Mouse (Mus musculus) limb, embryonic 14.5 days (tissue): ENCODE measurements around the gene Fam81a. TPM values are rescaled to one million over a fixed set of nuclear protein-coding genes. Genes with fewer than 3 reads are reported as not detected.

ENCODE experiments used
- ATAC-seq: fragments of 200-750 bp; cut with Nextera tagmentation; 2 replicates; pipeline ENCODE4 v1.8.0; 2017; ENCODE audit warnings: low read depth, moderate number of reproducible peaks, moderate TSS enrichment; ENCODE audit not compliant: low FRiP score
- DNase-seq: peaks from one replicate; pipeline ENCODE4 v3.0.0-alpha.2; 2015; ENCODE audit warnings: low spot score
- H3K27ac ChIP-seq: fragments of 300-500 bp; sonication (generic); replicated peaks from 2 replicates; pipeline ENCODE4 v1.5.1; 2014; ENCODE audit warnings: low read depth, mild to moderate bottlenecking, low read length, moderate library complexity, mixed read lengths
- H3K27me3 ChIP-seq: fragments of 300-500 bp; sonication (generic); 2 replicates; pipeline ENCODE4 v1.6.1; 2014; ENCODE audit warnings: low read length, mixed read lengths; ENCODE audit not compliant: control insufficient read depth, insufficient read depth
- H3K36me3 ChIP-seq: fragments of 300-500 bp; sonication (generic); 2 replicates; pipeline ENCODE4 v1.6.1; 2014; ENCODE audit warnings: mild to moderate bottlenecking, low read length, moderate library complexity, mixed read lengths; ENCODE audit not compliant: control insufficient read depth, insufficient read depth
- H3K4me1 ChIP-seq: fragments of 300-500 bp; sonication (generic); 2 replicates; pipeline ENCODE4 v1.6.1; 2014; ENCODE audit warnings: antibody characterized with exemption, low read length, mixed read lengths; ENCODE audit not compliant: control insufficient read depth, insufficient read depth
- H3K4me2 ChIP-seq: fragments of 300-500 bp; sonication (generic); replicated peaks from 2 replicates; pipeline ENCODE4 v1.6.1; 2014; ENCODE audit warnings: low read depth, mild to moderate bottlenecking, low read length, moderate library complexity; ENCODE audit not compliant: severe bottlenecking
- H3K4me3 ChIP-seq: fragments of 300-500 bp; sonication (generic); replicated peaks from 2 replicates; pipeline ENCODE4 v1.5.1; 2014; ENCODE audit warnings: low read length
- H3K9ac ChIP-seq: fragments of 300-500 bp; sonication (generic); 2 replicates; pipeline ENCODE4 v1.6.1; 2014; ENCODE audit warnings: mild to moderate bottlenecking, low read depth, low read length, moderate library complexity; ENCODE audit not compliant: severe bottlenecking
- H3K9me3 ChIP-seq: fragments of 300-500 bp; sonication (generic); 2 replicates; pipeline ENCODE4 v1.6.1; 2016; ENCODE audit warnings: low read length; ENCODE audit not compliant: control insufficient read depth
- POLR2A ChIP-seq: fragments of 200-500 bp; IDR thresholded peaks from 2 replicates; pipeline ENCODE4 v1.8.0; 2012; ENCODE audit warnings: inconsistent platforms, mild to moderate bottlenecking, moderate library complexity, borderline replicate concordance; ENCODE audit not compliant: insufficient read depth, insufficient read length; ENCODE audit errors: extremely low read depth
- WGBS: fragments of 180-500 bp; shearing (Covaris S2); extraction: QIAGEN DNeasy Blood & Tissue Kit; methylation state at CpG from one replicate; pipeline ENCODE4 v1.1.7; 2014; 5-methylcytosine and 5-hydroxymethylcytosine counted together
- polyA plus RNA-seq, 2 experiments: library from polyadenylated mRNA; depleted of rRNA in 1 of 2; stranded (reverse) in 1 of 2; unstranded in 1 of 2; fragments of >200 nt; fragmentation: Nextera tagmentation in 1 of 2; extraction: Ambion mirVana in 1 of 2; gene quantifications; 2 replicates each; pipeline versions ENCODE4 v1.2.1 to v1.2.3; 2012 to 2014

The Fam81a gene
- polyA plus RNA-seq, 2 experiments, result 3.2 to 6.7 TPM

DNA sequence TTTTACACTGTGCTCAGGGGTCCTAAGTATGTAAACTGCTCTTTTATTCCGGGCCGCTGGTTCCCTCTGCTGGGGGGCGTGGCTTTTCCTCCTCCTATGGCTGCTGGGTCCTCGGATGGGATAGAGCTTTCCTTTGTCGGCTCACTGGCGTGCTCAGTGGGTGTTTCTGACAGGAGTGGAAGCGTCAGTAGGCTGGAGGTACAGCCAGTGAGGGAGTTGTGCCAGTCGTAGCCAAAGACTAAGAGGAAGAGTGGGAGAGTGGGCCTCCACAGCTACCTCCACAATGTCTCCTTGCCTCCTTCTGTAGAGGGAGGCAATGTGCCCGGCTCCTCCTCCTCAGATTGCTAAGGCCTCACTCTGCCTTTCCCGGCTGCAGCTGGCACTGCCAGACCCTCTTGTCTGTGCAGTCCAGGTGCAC lies 30.5 kb downstream of the Fam81a start:
- Histone ChIP-seq H3K27ac (no peak overlapping the region), H3K9ac (no peak overlapping the region), H3K4me2 (peak overlapping the region; percentile 42), H3K4me3 (peak overlapping the region; percentile 23), H3K36me3 (no peaks in the 10 kb centered on the region), H3K27me3 (no peaks in the 10 kb centered on the region), H3K9me3 (no peaks in the 10 kb centered on the region), H3K4me1 (0 out of 2 replicates have a peak, but pooled peaks cover 7% of the 10 kb centered on the region)
- TF ChIP-seq POLR2A, result no peak
- ATAC-seq (0 out of 2 replicates have a peak, but pooled peaks have one; percentile 63), DNase-seq (peak; percentile 12)
- WGBS, result 3% methylated on average over 10 of the region's 10 CpGs

DNA sequence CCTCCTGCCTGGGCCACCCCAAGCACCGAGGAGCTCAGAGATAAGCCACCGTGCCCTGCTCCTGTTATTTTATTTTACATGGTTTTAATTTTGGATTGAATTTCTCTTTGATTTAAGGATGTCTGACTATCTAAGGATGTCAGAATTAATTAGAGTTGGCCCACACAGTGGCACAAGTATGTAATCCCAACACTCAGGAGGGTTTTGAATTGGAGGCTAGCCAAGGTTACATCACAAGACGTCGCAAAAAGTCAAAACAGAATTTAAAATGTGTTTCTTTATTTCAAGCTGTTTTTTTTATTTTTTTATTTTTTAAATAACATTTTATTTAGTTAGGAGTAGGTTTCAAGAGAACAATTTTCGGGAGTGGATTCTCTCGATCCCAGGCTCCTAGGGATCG lies 31.5 kb downstream of the Fam81a start:
- TF ChIP-seq POLR2A, result no peak
- Histone ChIP-seq H3K9me3 (no peaks in the 10 kb centered on the region), H3K27ac (no peak overlapping the region), H3K36me3 (no peaks in the 10 kb centered on the region), H3K4me3 (no peak overlapping the region), H3K9ac (no peak overlapping the region), H3K27me3 (no peaks in the 10 kb centered on the region), H3K4me1 (0 out of 2 replicates have a peak, but pooled peaks cover 7% of the 10 kb centered on the region), H3K4me2 (no peak overlapping the region)
- 65% methylated on average over 7 of the region's 7 CpGs for WGBS
- DNase-seq (no peak), ATAC-seq (no peak)

DNA sequence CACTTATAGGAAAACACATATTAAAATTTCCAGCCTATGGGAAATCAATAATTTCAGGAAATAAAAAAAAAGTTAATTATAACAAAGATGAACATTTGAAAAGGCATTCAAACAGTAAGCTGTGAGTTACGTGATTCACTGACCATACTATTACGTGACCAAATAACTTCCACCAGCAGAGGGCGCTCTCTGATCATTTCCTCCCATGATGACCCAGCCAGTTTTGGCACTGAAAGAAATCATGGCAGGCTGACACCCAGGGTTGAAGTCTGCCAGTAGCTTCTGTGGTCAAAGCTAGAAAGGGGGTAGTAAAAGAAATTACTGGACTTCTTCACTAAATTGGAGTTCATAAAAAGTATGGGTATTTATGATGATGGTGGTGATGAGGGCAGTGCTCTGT lies 33.1 kb downstream of the Fam81a start:
- Histone ChIP-seq H3K27me3 (no peaks in the 10 kb centered on the region), H3K9ac (no peak overlapping the region), H3K4me2 (no peak overlapping the region), H3K27ac (no peak overlapping the region), H3K4me1 (0 out of 2 replicates have a peak, but pooled peaks cover 7% of the 10 kb centered on the region), H3K4me3 (no peak overlapping the region), H3K9me3 (no peaks in the 10 kb centered on the region), H3K36me3 (no peaks in the 10 kb centered on the region)
- ATAC-seq (peak; percentile 63), DNase-seq (peak; percentile 86)
- no peak for TF ChIP-seq POLR2A
- WGBS, result 6% methylated on average over 3 of the region's 3 CpGs

DNA sequence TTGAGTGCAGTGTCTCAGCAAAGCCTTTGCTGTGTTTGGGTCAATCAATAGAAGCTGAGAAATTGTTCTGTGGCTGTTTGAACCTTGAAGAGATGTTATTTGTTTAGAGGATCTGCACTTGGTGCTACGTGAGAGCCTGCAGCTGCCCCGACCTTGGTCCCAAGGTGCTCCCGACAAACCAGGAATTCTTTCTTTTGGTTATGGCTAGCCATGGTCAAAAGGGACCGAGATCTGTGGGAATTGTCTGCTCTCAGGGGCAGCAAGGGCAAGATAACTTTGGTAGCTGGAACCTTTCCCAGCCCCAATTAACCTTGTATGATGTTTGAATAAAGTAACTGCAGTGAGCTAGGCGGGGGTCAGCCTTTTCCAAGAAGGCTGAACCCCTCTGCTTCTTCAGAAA lies 34.2 kb downstream of the Fam81a start:
- no peaks in the 10 kb centered on the region for H3K27me3 ChIP-seq
- H3K9ac ChIP-seq, result no peak overlapping the region
- H3K36me3 ChIP-seq, result no peaks in the 10 kb centered on the region
- H3K4me1 ChIP-seq, result 0 out of 2 replicates have a peak, but pooled peaks cover 7% of the 10 kb centered on the region
- H3K4me3 ChIP-seq, result no peak overlapping the region
- ATAC-seq (no peak), DNase-seq (no peak)
- no peaks in the 10 kb centered on the region for H3K9me3 ChIP-seq
- 89% methylated on average over 5 of the region's 5 CpGs for WGBS
- no peak overlapping the region for H3K27ac ChIP-seq
- no peak overlapping the region for H3K4me2 ChIP-seq
- TF ChIP-seq POLR2A, result no peak

DNA sequence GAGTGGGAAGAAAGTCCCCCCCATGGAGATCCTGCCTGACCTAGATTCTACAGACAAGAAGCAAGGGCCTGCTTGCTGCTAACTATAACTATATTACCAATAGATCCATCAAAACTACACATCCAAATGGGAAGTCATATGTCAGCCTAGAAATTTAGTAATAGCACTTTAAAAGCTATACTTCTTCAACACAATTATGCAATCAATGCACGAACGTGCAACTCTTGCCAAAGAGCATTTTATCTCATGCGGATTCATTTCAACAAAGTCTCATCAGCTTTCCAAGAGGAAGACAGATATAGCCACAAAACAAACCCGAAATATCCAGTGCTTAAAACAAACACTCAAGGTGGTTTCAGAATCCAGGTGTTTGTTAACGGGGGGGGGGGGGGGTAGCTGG lies 36.8 kb downstream of the Fam81a start:
- Histone ChIP-seq H3K4me2 (no peak overlapping the region), H3K36me3 (no peaks in the 10 kb centered on the region), H3K4me3 (no peak overlapping the region), H3K27ac (no peak overlapping the region), H3K27me3 (no peaks in the 10 kb centered on the region), H3K9ac (no peak overlapping the region), H3K9me3 (no peaks in the 10 kb centered on the region), H3K4me1 (no peaks in the 10 kb centered on the region; the same call in 1 of the 2 replicates)
- ATAC-seq (no peak), DNase-seq (no peak)
- 79% methylated on average over 5 of the region's 5 CpGs for WGBS
- TF ChIP-seq POLR2A, result no peak

DNA sequence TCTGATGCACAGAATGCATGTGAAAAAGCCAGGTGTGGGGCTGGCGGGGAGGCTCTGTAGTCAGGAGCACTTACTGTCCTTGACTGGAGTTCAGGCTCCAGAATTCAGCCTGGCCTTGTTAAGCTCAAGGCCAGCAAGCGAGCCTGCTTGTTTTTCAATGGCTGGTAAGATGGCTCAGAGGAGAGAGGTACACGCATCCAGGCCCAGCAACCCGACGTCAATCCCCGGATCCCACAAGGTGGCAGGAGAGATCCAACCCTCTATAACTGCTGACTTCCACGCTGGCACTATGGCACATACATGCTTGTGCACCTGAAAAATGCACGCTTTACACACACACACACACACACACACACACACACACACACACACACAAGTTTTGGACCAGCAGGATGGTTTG lies 39.3 kb downstream of the Fam81a start:
- no peaks in the 10 kb centered on the region for H3K36me3 ChIP-seq
- no peak overlapping the region for H3K9ac ChIP-seq
- no peak for TF ChIP-seq POLR2A
- 50% methylated on average over 8 of the region's 8 CpGs for WGBS
- H3K4me1 ChIP-seq, result no peaks in the 10 kb centered on the region; the same call in 1 of the 2 replicates
- no peak for DNase-seq
- no peaks in the 10 kb centered on the region for H3K9me3 ChIP-seq
- no peak overlapping the region for H3K4me3 ChIP-seq
- ATAC-seq, result no peak
- no peaks in the 10 kb centered on the region for H3K27me3 ChIP-seq
- no peak overlapping the region for H3K27ac ChIP-seq
- H3K4me2 ChIP-seq, result no peak overlapping the region
